Mouse (Mus musculus): Measurements from ENCODE around the gene Ly6g6c. TPM values are rescaled to one million over a fixed set of nuclear protein-coding genes. Genes with fewer than 3 reads are reported as not detected.
A peak's percentile ranks its signal among the peaks of the same experiment; 100 is the strongest.

Gene Ly6g6c
- polyA plus RNA-seq, 1 experiment from 2014 or later, result 0.32 TPM

GRCm38 (mm10) chr17:35051156-35052086 is 13.8 kb upstream of the Ly6g6c start:
- Histone ChIP-seq H3K9ac (replicated peaks) (peak overlapping the region; percentile 87), H3K4me3 (ENCODE audit: low read depth, low read length) (peak overlapping the region; percentile 68), H3K27ac (ENCODE audit: low read depth) (peak overlapping the region; percentile 98), H3K9me3 (ENCODE audit: low read length) (no peaks in the 10 kb centered on the region), H3K4me1 (ENCODE audit: insufficient read depth) (peaks cover 38% of the 10 kb centered on the region), H3K27me3 (ENCODE audit: insufficient read depth, low read length) (no peaks in the 10 kb centered on the region), H3K4me2 (ENCODE audit: low read depth, low read length) (peak overlapping the region; percentile 99), H3K36me3 (replicated peaks; ENCODE audit: insufficient read depth, low read length) (peaks cover 41% of the 10 kb centered on the region)
- peak; percentile 29; the same call in 1 of the 2 replicates for TF ChIP-seq EP300 (IDR thresholded peaks at IDR 0.05; ENCODE audit: low read depth)
- TF ChIP-seq CTCF (IDR thresholded peaks at IDR 0.05; ENCODE audit: low read depth), result no peak
- peak; percentile 53 for ATAC-seq
- peak; percentile 76 for DNase-seq
- 4% methylated on average over 21 of the region's 21 CpGs for WGBS (ENCODE audit: insufficient replicate concordance)

- H3K9ac ChIP-seq (replicated peaks), result peak overlapping the region; percentile 87
- H3K4me1 ChIP-seq (ENCODE audit: insufficient read depth), result peaks cover 31% of the 10 kb centered on the region
- H3K27ac ChIP-seq (ENCODE audit: low read depth), result peak overlapping the region; percentile 98
- no peaks in the 10 kb centered on the region for H3K27me3 ChIP-seq (ENCODE audit: insufficient read depth, low read length)
- 82% methylated on average over 12 of the region's 12 CpGs for whole genome bisulfite sequencing (ENCODE audit: insufficient replicate concordance)
- no peak for ATAC-seq
- peaks cover 45% of the 10 kb centered on the region for H3K36me3 ChIP-seq (replicated peaks; ENCODE audit: insufficient read depth, low read length)
- TF ChIP-seq EP300 (IDR thresholded peaks at IDR 0.05; ENCODE audit: low read depth), result no peak
- no peak for TF ChIP-seq CTCF (IDR thresholded peaks at IDR 0.05; ENCODE audit: low read depth)
- DNase-seq, result no peak
- no peaks in the 10 kb centered on the region for H3K9me3 ChIP-seq (ENCODE audit: low read length)
- peak overlapping the region; percentile 99 for H3K4me2 ChIP-seq (ENCODE audit: low read depth, low read length)
- peak overlapping the region; percentile 68 for H3K4me3 ChIP-seq (ENCODE audit: low read depth, low read length)
Observed at GRCm38 (mm10) chr17:35052271-35052798, 12.9 kb upstream of the Ly6g6c start.

GRCm38 (mm10) chr17:35055691-35056495 is 9.3 kb upstream of the Ly6g6c start:
- WGBS (ENCODE audit: insufficient replicate concordance), result 90% methylated on average over 7 of the region's 7 CpGs
- no peak overlapping the region for H3K27ac ChIP-seq (ENCODE audit: low read depth)
- DNase-seq (no peak), ATAC-seq (no peak)
- H3K27me3 ChIP-seq (ENCODE audit: insufficient read depth, low read length), result no peaks in the 10 kb centered on the region
- no peaks in the 10 kb centered on the region for H3K9me3 ChIP-seq (ENCODE audit: low read length)
- no peak overlapping the region for H3K4me3 ChIP-seq (ENCODE audit: low read depth, low read length)
- H3K36me3 ChIP-seq (replicated peaks; ENCODE audit: insufficient read depth, low read length), result peaks cover 60% of the 10 kb centered on the region
- peaks cover 26% of the 10 kb centered on the region for H3K4me1 ChIP-seq (ENCODE audit: insufficient read depth)
- H3K9ac ChIP-seq (replicated peaks), result no peak overlapping the region
- no peak overlapping the region for H3K4me2 ChIP-seq (ENCODE audit: low read depth, low read length)
- TF ChIP-seq EP300 (IDR thresholded peaks at IDR 0.05; ENCODE audit: low read depth) (no peak), CTCF (IDR thresholded peaks at IDR 0.05; ENCODE audit: low read depth) (no peak)

GRCm38 (mm10) chr17:35057090-35057489 is 8.1 kb upstream of the Ly6g6c start:
- Histone ChIP-seq H3K27me3 (ENCODE audit: insufficient read depth, low read length) (no peaks in the 10 kb centered on the region), H3K27ac (ENCODE audit: low read depth) (no peak overlapping the region), H3K4me1 (ENCODE audit: insufficient read depth) (peaks cover 23% of the 10 kb centered on the region), H3K36me3 (replicated peaks; ENCODE audit: insufficient read depth, low read length) (peaks cover 62% of the 10 kb centered on the region), H3K9me3 (ENCODE audit: low read length) (no peaks in the 10 kb centered on the region), H3K4me2 (ENCODE audit: low read depth, low read length) (no peak overlapping the region), H3K9ac (replicated peaks) (no peak overlapping the region), H3K4me3 (ENCODE audit: low read depth, low read length) (no peak overlapping the region)
- DNase-seq, result no peak
- no peak for ATAC-seq
- WGBS (ENCODE audit: insufficient replicate concordance), result 47% methylated on average over 3 of the region's 3 CpGs
- no peak for TF ChIP-seq EP300 (IDR thresholded peaks at IDR 0.05; ENCODE audit: low read depth)
- no peak for TF ChIP-seq CTCF (IDR thresholded peaks at IDR 0.05; ENCODE audit: low read depth)

- no peak overlapping the region for H3K27ac ChIP-seq (ENCODE audit: low read depth)
Observed at GRCm38 (mm10) chr17:35058316-35058715, 6.9 kb upstream of the Ly6g6c start.

More at GRCm38 (mm10) chr17:35058316-35058715, 6.9 kb upstream of the Ly6g6c start:
- Histone ChIP-seq H3K27me3 (ENCODE audit: insufficient read depth, low read length) (peaks cover 3% of the 10 kb centered on the region; the same call in 1 of the 2 replicates), H3K9me3 (ENCODE audit: low read length) (no peaks in the 10 kb centered on the region), H3K4me3 (ENCODE audit: low read depth, low read length) (no peak overlapping the region), H3K4me1 (ENCODE audit: insufficient read depth) (peaks cover 19% of the 10 kb centered on the region), H3K4me2 (ENCODE audit: low read depth, low read length) (no peak overlapping the region), H3K36me3 (replicated peaks; ENCODE audit: insufficient read depth, low read length) (peaks cover 50% of the 10 kb centered on the region), H3K9ac (replicated peaks) (no peak overlapping the region)
- no peak for ATAC-seq
- no peak for TF ChIP-seq EP300 (IDR thresholded peaks at IDR 0.05; ENCODE audit: low read depth)
- no peak for TF ChIP-seq CTCF (IDR thresholded peaks at IDR 0.05; ENCODE audit: low read depth)
- no peak for DNase-seq
- WGBS (ENCODE audit: insufficient replicate concordance), result 66% methylated on average over 9 of the region's 9 CpGs

Data from liver, postnatal 0 days (tissue).